Mouse (Mus musculus) cerebellum, adult 9-10 months (tissue): Measurements from ENCODE around the gene Gm3468.
"Not testable (repeated sequence)": the region's sequence is repeated elsewhere in the genome, so short reads cannot be mapped to it uniquely, and the experiment has no call there.

Experiments used
- DNase-seq: peaks from one replicate; pipeline ENCODE4 v3.0.0; 2022

Gm3468 gene

DNA sequence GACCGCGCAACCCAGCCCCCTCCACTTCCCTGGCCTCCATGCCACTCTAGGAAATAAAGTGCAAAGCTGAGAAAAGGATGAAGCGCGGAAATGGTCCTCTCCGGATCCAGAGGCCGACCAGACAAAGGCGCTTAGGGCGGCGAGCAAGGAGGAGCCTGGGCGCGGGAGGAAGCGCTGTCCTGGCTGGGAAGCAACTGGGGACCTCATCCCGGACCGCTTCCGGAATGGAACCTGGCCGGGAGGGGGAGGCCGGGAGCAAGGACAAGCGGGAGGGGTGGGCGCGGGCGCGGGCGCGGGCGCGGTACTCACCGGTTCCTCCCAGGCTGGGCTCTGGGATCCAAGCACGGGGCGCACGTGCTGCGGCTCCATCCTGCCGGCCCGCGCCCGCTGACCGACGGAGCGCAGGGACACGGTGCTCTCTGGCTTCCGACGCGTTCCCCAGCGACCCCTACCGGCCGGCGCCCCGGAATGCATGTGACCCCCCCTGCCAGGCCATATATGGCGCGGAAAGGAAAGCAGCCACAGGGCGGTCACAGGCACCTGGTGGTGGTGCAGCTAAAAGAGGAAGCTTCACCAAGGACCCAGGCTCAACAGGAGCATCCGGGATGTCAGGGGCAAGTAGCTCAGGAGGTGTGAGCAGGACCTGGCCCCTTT lies at the start of gene Gm3468:
TSS of gene Gm3468 (minus strand) at position 394 of the 654 bp plus-strand sequence.
- DNase-seq: peak; percentile 7

DNA sequence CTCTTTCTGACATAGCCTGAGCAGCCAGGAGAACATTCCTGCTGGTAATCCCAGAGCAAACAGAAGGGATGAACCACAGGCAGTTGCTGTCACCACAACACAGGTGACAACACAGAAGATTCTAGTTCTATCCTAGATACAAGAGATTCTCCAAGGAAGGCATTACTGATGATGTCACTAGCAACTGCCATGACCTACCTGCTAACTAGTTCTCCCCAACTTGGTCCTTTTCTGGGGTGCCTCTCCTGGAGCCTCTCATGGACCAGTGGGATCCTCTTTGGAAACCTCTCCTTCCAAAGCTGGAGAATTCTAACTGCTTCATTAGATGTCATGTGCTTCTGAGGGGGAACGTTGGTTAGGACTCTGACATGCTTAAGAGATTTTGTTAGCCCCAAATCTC lies 17.2 kb upstream of the Gm3468 start, which contains the start of gene Gm3476:
TSS of gene Gm3476 (minus strand) at position 101 of the 400 bp plus-strand sequence.
- not testable (repeated sequence) for DNase-seq

DNA sequence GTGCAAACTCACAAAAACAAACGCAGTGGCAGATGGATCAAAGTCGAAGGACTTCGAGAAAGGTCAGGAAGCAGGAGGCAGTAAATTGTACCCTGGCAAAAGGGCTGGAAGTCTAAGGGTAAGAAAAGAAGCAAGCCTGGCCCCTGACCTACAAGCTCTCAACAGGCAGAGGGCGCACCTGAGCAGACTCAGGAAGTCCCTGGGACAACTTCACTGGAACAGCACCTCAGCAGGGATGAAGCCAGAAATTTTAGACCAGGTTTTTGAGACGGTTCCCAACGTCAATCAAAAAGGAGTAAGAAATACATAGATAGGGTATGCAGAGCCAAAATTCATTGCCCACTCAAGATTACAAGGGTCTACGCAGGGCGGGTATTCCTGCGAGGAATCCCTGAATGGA lies 965 bp downstream of the Gm3468 start:
- not testable (repeated sequence) for DNase-seq

DNA sequence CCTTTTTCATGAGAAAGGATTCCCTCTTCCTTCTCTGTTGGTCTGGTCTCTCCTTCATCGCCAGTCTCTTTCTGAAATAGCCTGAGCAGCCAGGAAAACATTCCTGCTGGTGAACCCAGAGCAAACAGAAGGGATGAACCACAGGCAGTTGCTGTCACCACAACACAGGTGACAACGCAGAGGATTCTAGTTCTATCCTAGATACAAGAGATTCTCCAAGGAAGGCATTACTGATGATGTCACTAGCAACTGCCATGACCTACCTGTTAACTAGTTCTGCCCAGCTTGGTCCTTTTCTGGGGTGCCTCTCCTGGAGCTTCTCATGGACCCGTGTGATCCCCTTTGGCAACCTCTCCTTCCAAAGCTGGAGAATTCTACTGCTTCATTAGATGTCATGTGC lies 14.6 kb downstream of the Gm3468 start, which contains the start of gene Gm8206:
TSS of gene Gm8206 (minus strand) at position 101 of the 400 bp plus-strand sequence.
- DNase-seq: not testable (repeated sequence)

DNA sequence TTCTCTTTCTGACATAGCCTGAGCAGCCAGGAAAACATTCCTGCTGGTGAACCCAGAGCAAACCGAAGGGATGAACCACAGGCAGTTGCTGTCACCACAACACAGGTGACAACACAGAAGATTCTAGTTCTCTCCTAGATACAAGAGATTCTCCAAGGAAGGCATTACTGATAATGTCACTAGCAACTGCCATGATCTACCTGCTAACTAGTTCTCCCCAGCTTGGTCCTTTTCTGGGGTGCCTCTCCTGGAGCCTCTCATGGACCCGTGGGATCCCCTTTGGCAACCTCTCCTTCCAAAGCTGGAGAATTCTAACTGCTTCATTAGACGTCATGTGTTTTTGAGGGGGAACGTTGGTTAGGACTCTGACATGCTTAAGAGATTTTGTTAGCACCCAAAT lies 50.3 kb downstream of the Gm3468 start, which contains the start of gene Gm6337:
TSS of gene Gm6337 (minus strand) at position 101 of the 400 bp plus-strand sequence.
- not testable (repeated sequence) for DNase-seq
